Mouse (Mus musculus) limb, embryonic 13.5 days (tissue): ENCODE data around the gene Mapt. TPM values are rescaled to one million over a fixed set of nuclear protein-coding genes. Genes with fewer than 3 reads are reported as not detected.
A peak's percentile ranks its signal among the peaks of the same experiment; 100 is the strongest.

Experiments used
- ATAC-seq: fragments of 200-750 bp; cut with Nextera tagmentation; 2 replicates; pipeline ENCODE4 v1.8.0; 2017; ENCODE audit warnings: low read depth, moderate number of reproducible peaks, moderate TSS enrichment; ENCODE audit not compliant: low FRiP score
- H3K27ac ChIP-seq: fragments of 300-500 bp; sonication (generic); 2 replicates; pipeline ENCODE4 v1.5.1; 2015; ENCODE audit warnings: inconsistent platforms, mild to moderate bottlenecking, moderate library complexity
- H3K27me3 ChIP-seq: fragments of 300-500 bp; sonication (generic); 2 replicates; pipeline ENCODE4 v1.6.1; 2015; ENCODE audit warnings: mild to moderate bottlenecking, inconsistent platforms
- H3K36me3 ChIP-seq: fragments of 300-500 bp; sonication (generic); 2 replicates; pipeline ENCODE4 v1.6.1; 2015; ENCODE audit warnings: inconsistent platforms, mild to moderate bottlenecking, moderate library complexity
- H3K4me1 ChIP-seq: fragments of 300-500 bp; sonication (generic); 2 replicates; pipeline ENCODE4 v1.6.1; 2015; ENCODE audit warnings: inconsistent platforms
- H3K4me2 ChIP-seq: fragments of 300-500 bp; sonication (generic); replicated peaks from 2 replicates; pipeline ENCODE4 v1.6.1; 2015; ENCODE audit warnings: inconsistent platforms, mild to moderate bottlenecking, moderate library complexity
- H3K4me3 ChIP-seq: fragments of 300-500 bp; sonication (generic); 2 replicates; pipeline ENCODE4 v1.5.1; 2015; ENCODE audit warnings: moderate library complexity, mild to moderate bottlenecking, inconsistent platforms
- H3K9ac ChIP-seq: fragments of 300-500 bp; sonication (generic); 2 replicates; pipeline ENCODE4 v1.6.1; 2015; ENCODE audit warnings: mild to moderate bottlenecking, inconsistent platforms
- H3K9me3 ChIP-seq: fragments of 300-500 bp; sonication (generic); 2 replicates; pipeline ENCODE4 v1.6.1; 2016; ENCODE audit warnings: inconsistent platforms
- WGBS: fragments of 180-500 bp; shearing (Covaris S2); methylation state at CpG from one replicate; pipeline ENCODE4 v1.1.7; 2015; 5-methylcytosine and 5-hydroxymethylcytosine counted together
- polyA plus RNA-seq: library from polyadenylated mRNA; unstranded; fragments of >200 nt; fragmentation: Nextera tagmentation; extraction: Ambion mirVana; gene quantifications from 2 replicates; pipeline ENCODE4 v1.2.1, GENCODE M21; 2015

The Mapt gene
- polyA plus RNA-seq, 1 experiment from 2014 or later = 3.0 TPM

DNA sequence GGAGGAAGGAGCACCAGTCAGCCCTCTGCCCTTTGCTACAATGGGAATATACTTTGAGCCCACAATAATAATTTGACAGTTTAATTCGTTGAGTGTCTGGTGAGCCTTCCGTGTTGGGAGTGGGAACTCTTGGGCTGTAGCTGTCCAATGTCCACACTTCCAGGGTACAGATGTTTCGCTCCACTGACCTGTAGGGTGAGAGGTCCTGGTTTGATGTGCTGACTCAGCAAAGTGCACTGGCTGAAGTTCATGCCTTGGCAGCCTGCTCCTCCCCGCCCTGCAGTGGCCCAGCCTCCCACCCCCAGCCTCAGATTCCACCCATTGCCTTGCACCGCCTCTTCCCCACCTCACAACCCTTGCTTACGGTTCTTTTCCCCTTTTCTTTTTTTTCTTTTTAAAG, 33.5 kb downstream of the Mapt start:
- peaks cover 3% of the 10 kb centered on the region; the same call in 1 of the 2 replicates for H3K4me1 ChIP-seq
- no peak overlapping the region for H3K4me2 ChIP-seq
- no peaks in the 10 kb centered on the region for H3K9me3 ChIP-seq
- H3K9ac ChIP-seq = no peak overlapping the region
- 79% methylated on average over 6 of the region's 6 CpGs for WGBS
- no peaks in the 10 kb centered on the region for H3K36me3 ChIP-seq
- no peaks in the 10 kb centered on the region for H3K27me3 ChIP-seq
- no peak for ATAC-seq
- H3K4me3 ChIP-seq = no peak overlapping the region
- H3K27ac ChIP-seq = no peak overlapping the region

DNA sequence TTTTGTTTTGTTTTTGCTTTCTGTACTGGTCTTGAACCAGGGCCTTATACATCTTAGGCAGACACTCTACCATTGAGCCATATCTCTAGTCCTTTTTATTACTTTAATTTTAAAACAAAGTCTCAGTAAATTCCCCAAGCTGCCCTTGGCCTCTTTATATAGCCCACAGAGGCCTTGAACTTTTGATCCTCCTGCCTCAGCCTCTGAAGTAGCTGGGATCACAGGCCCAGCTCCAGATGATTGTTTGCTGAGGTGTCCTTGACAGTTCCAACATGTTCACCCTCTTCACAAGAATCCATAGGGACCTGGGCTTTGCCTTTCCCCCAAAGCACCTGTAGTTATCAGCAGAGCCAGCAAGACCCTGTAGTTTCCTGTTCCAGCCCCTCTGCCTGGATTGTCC, 34.5 kb downstream of the Mapt start:
- Histone ChIP-seq H3K4me1 (peaks cover 3% of the 10 kb centered on the region; the same call in 1 of the 2 replicates), H3K27me3 (no peaks in the 10 kb centered on the region), H3K4me3 (no peak overlapping the region), H3K9me3 (no peaks in the 10 kb centered on the region), H3K27ac (no peak overlapping the region), H3K36me3 (no peaks in the 10 kb centered on the region), H3K9ac (no peak overlapping the region), H3K4me2 (no peak overlapping the region)
- ATAC-seq = no peak

GRCm38 (mm10) chr11:104267380-104267779, 36.2 kb downstream of the Mapt start:
- no peaks in the 10 kb centered on the region for H3K36me3 ChIP-seq
- ATAC-seq = no peak
- no peak overlapping the region for H3K27ac ChIP-seq
- H3K27me3 ChIP-seq = no peaks in the 10 kb centered on the region
- H3K4me3 ChIP-seq = no peak overlapping the region
- no peak overlapping the region for H3K4me2 ChIP-seq
- peaks cover 3% of the 10 kb centered on the region; the same call in 1 of the 2 replicates for H3K4me1 ChIP-seq
- WGBS = 80% methylated on average over 11 of the region's 11 CpGs
- no peak overlapping the region for H3K9ac ChIP-seq
- no peaks in the 10 kb centered on the region for H3K9me3 ChIP-seq

DNA sequence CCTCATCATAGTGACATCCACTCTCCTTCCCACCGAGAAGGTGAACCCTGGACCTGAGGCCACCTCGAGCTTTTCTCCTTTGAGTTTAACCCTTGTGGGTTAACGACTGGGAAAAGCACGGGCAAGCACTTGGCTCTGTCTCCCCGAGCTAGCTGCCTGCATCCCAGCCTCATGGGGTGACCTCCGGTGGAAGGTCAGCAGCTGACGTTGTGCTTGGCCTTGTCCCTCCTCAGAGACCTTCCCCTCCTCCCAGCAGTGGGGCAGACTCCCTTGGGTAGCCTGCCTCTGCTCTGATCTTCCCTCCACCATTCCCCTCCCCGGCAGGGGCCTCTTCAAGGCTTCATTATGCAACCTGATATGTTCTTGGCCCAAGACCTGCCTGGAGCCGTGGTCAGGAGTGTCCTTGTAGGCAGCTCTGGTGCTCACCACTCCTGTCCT, 38.2 kb downstream of the Mapt start:
- Histone ChIP-seq H3K36me3 (no peaks in the 10 kb centered on the region), H3K27ac (no peak overlapping the region)
- ATAC-seq = no peak

GRCm38 (mm10) chr11:104270452-104270851, 39.3 kb downstream of the Mapt start:
- Histone ChIP-seq H3K9ac (no peak overlapping the region), H3K27me3 (no peaks in the 10 kb centered on the region), H3K27ac (no peak overlapping the region), H3K4me2 (no peak overlapping the region), H3K4me1 (peaks cover 3% of the 10 kb centered on the region; the same call in 1 of the 2 replicates), H3K4me3 (no peak overlapping the region), H3K36me3 (no peaks in the 10 kb centered on the region), H3K9me3 (no peaks in the 10 kb centered on the region)
- no peak for ATAC-seq
- WGBS = 63% methylated on average over 3 of the region's 3 CpGs

More for the DNA sequence above, 38.2 kb downstream of the Mapt start:
- WGBS = 43% methylated on average over 9 of the region's 9 CpGs
- H3K4me2 ChIP-seq = no peak overlapping the region
- H3K27me3 ChIP-seq = no peaks in the 10 kb centered on the region
- H3K9me3 ChIP-seq = no peaks in the 10 kb centered on the region
- H3K9ac ChIP-seq = no peak overlapping the region
- H3K4me3 ChIP-seq = no peak overlapping the region
- peaks cover 3% of the 10 kb centered on the region; the same call in 1 of the 2 replicates for H3K4me1 ChIP-seq

- Histone ChIP-seq H3K9ac (no peak overlapping the region), H3K4me3 (no peak overlapping the region), H3K4me1 (peaks cover 3% of the 10 kb centered on the region; the same call in 1 of the 2 replicates), H3K4me2 (no peak overlapping the region), H3K27ac (no peak overlapping the region), H3K9me3 (no peaks in the 10 kb centered on the region), H3K27me3 (no peaks in the 10 kb centered on the region), H3K36me3 (no peaks in the 10 kb centered on the region)
- no peak for ATAC-seq
- 76% methylated on average over 4 of the region's 4 CpGs for WGBS
Observed at GRCm38 (mm10) chr11:104270876-104271275, 39.7 kb downstream of the Mapt start.

- no peaks in the 10 kb centered on the region for H3K9me3 ChIP-seq
- H3K9ac ChIP-seq = no peak overlapping the region
- H3K4me3 ChIP-seq = no peak overlapping the region
- no peaks in the 10 kb centered on the region for H3K27me3 ChIP-seq
- no peaks in the 10 kb centered on the region for H3K36me3 ChIP-seq
- H3K4me2 ChIP-seq = no peak overlapping the region
- peaks cover 3% of the 10 kb centered on the region; the same call in 1 of the 2 replicates for H3K4me1 ChIP-seq
- no peak overlapping the region for H3K27ac ChIP-seq
- 79% methylated on average over 6 of the region's 6 CpGs for WGBS
- no peak for ATAC-seq
Observed at GRCm38 (mm10) chr11:104271876-104272275, 40.7 kb downstream of the Mapt start.

DNA sequence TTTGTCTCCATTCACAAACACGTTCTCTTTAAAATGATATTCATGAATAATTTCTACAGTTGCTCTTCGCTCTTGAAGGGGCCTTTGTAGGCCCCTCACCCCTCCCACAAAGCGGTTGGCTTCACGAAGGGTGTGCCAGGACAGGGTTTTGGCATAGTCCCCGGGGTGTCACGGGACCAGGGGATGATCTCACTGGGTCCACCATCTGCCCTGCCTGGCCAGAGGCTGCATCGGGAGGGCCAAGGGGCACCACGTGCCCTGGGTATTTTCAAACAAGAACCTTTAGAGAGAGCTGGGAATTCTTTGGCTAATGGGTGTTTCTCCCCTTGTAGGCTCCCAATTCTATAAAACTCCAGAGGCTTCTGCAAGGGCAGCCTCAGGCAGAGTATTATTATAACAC, 41.2 kb downstream of the Mapt start:
- Histone ChIP-seq H3K4me2 (no peak overlapping the region), H3K4me1 (peaks cover 3% of the 10 kb centered on the region; the same call in 1 of the 2 replicates), H3K27me3 (no peaks in the 10 kb centered on the region), H3K4me3 (no peak overlapping the region), H3K9me3 (no peaks in the 10 kb centered on the region), H3K27ac (no peak overlapping the region), H3K36me3 (no peaks in the 10 kb centered on the region), H3K9ac (no peak overlapping the region)
- no peak for ATAC-seq
- WGBS = 84% methylated on average over 8 of the region's 8 CpGs

- Histone ChIP-seq H3K9me3 (no peaks in the 10 kb centered on the region), H3K4me3 (no peak overlapping the region), H3K27ac (no peak overlapping the region), H3K36me3 (no peaks in the 10 kb centered on the region), H3K9ac (no peak overlapping the region), H3K27me3 (no peaks in the 10 kb centered on the region), H3K4me2 (no peak overlapping the region), H3K4me1 (peaks cover 5% of the 10 kb centered on the region; the same call in 1 of the 2 replicates)
- WGBS = 80% methylated on average over 7 of the region's 7 CpGs
- ATAC-seq = no peak
Observed at GRCm38 (mm10) chr11:104275765-104276164, 44.6 kb downstream of the Mapt start.

- H3K36me3 ChIP-seq = no peaks in the 10 kb centered on the region
- peaks cover 5% of the 10 kb centered on the region; the same call in 1 of the 2 replicates for H3K4me1 ChIP-seq
- no peak overlapping the region for H3K4me3 ChIP-seq
- no peaks in the 10 kb centered on the region for H3K9me3 ChIP-seq
- no peak overlapping the region for H3K27ac ChIP-seq
- peak overlapping the region; percentile 31; the same call in 1 of the 2 replicates for H3K9ac ChIP-seq
- ATAC-seq = no peak
- peak overlapping the region; percentile 52 for H3K4me2 ChIP-seq
- WGBS = 7% methylated on average over 20 of the region's 20 CpGs
- no peaks in the 10 kb centered on the region for H3K27me3 ChIP-seq
Observed at GRCm38 (mm10) chr11:104278222-104278621, 47.0 kb downstream of the Mapt start.

- Histone ChIP-seq H3K4me2 (no peak overlapping the region), H3K27ac (no peak overlapping the region), H3K9ac (no peak overlapping the region), H3K27me3 (no peaks in the 10 kb centered on the region), H3K36me3 (no peaks in the 10 kb centered on the region), H3K4me3 (no peak overlapping the region), H3K9me3 (no peaks in the 10 kb centered on the region), H3K4me1 (peaks cover 5% of the 10 kb centered on the region; the same call in 1 of the 2 replicates)
- 75% methylated on average over 4 of the region's 4 CpGs for WGBS
- ATAC-seq = no peak
Observed at GRCm38 (mm10) chr11:104279049-104279448, 47.9 kb downstream of the Mapt start.

DNA sequence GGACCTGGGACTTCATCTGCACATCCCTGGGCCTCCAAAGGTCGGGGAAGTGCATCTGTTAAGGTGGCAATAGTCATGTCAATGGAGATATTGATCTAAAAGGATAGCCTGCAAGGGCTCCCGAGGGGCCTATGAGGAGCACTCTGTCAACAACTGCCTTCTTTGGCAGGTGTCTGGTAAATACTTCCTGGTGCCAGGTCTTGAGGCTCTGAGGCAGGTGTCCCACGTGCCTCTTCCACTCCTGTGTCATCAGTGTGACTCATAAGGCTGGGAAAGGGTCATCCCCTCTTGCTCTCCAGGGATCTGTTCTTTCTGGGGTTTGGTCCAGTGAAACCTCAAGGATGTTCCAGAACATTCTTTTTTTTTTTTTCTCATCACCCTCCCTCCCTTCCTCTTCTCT, 48.3 kb downstream of the Mapt start:
- no peak for ATAC-seq
- H3K27ac ChIP-seq = no peak overlapping the region
- no peaks in the 10 kb centered on the region for H3K36me3 ChIP-seq
- H3K4me1 ChIP-seq = peaks cover 5% of the 10 kb centered on the region; the same call in 1 of the 2 replicates
- no peak overlapping the region for H3K9ac ChIP-seq
- H3K4me2 ChIP-seq = no peak overlapping the region
- no peaks in the 10 kb centered on the region for H3K27me3 ChIP-seq
- no peak overlapping the region for H3K4me3 ChIP-seq
- H3K9me3 ChIP-seq = no peaks in the 10 kb centered on the region
- 56% methylated on average over 3 of the region's 3 CpGs for WGBS

DNA sequence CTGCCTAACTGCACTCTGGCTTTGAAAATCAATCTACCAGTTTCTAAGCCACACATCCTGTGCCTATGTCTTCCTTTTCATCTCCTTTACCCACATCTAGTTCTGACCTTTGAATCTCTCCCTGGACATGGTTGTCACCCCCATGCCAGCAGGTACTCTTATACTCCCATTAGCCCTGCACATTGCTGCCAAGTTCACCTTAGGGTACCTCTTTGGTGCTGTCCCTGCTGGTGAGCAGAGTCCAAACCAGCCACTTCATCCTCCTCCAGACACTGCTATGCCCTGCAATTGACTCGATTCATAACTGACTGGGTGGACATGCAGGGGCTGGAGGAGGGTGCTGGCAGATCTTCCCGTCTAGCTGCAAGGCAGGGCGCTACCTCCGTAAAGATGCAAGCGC, 50.3 kb downstream of the Mapt start:
- Histone ChIP-seq H3K4me2 (no peak overlapping the region), H3K27ac (no peak overlapping the region), H3K27me3 (no peaks in the 10 kb centered on the region), H3K4me3 (no peak overlapping the region), H3K4me1 (peaks cover 5% of the 10 kb centered on the region; the same call in 1 of the 2 replicates), H3K36me3 (no peaks in the 10 kb centered on the region), H3K9me3 (no peaks in the 10 kb centered on the region), H3K9ac (no peak overlapping the region)
- 80% methylated on average over 5 of the region's 5 CpGs for WGBS
- ATAC-seq = no peak
